Mouse (Mus musculus): ENCODE results near the gene Dab1.

DNA sequence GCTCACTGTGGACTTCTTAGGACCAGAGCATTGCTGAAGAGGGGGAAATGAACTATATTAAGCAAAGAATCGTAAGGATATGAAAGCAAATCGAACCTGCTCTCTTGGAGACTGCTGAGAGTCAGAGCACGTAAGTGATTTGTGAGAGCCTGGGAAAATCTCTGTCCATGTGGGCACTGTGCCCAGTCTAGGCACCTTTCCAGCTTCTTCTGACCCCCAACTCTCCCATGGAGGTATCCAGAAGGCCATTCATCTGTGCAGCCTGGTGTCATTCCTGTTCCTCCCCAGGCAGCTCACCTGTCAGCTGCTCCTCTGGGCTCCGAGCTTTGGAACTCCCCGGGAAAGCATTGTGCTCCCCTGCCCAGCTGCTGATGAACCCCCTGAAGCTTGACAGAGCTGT is 389.2 kb downstream of the Dab1 start:
- TF ChIP-seq CTCF (IDR thresholded peaks at IDR 0.05; ENCODE audit: low read depth, low read length) (no peak), POLR2A (IDR thresholded peaks at IDR 0.05; ENCODE audit: extremely low read depth, insufficient read depth, low read length) (no peak)
